Mouse (Mus musculus) forebrain, embryonic 16.5 days (tissue): Measurements from ENCODE around the gene Ap1s3. TPM values are rescaled to one million over a fixed set of nuclear protein-coding genes. Genes with fewer than 3 reads are reported as not detected.

Experiments used
- ATAC-seq: fragments of 200-750 bp; cut with Nextera tagmentation; 2 replicates; pipeline ENCODE4 v1.8.0; 2017; ENCODE audit warnings: mild to moderate bottlenecking, moderate library complexity
- H3K27ac ChIP-seq: fragments of 300-500 bp; sonication (generic); 2 replicates; pipeline ENCODE4 v1.5.1; 2014; ENCODE audit warnings: low read length, control low read depth
- H3K27me3 ChIP-seq: fragments of 300-500 bp; sonication (generic); replicated peaks from 2 replicates; pipeline ENCODE4 v1.6.1; 2014; ENCODE audit warnings: low read length; ENCODE audit not compliant: control insufficient read depth, insufficient read depth
- H3K36me3 ChIP-seq: fragments of 300-500 bp; sonication (generic); 2 replicates; pipeline ENCODE4 v1.6.1; 2014; ENCODE audit not compliant: control insufficient read depth, insufficient read depth
- H3K4me1 ChIP-seq: fragments of 300-500 bp; sonication (generic); replicated peaks from 2 replicates; pipeline ENCODE4 v1.6.1; 2014; ENCODE audit warnings: low read length; ENCODE audit not compliant: control insufficient read depth, insufficient read depth
- H3K4me2 ChIP-seq: fragments of 300-500 bp; sonication (generic); 2 replicates; pipeline ENCODE4 v1.6.1; 2014; ENCODE audit warnings: mild to moderate bottlenecking, low read length, control low read depth
- H3K4me3 ChIP-seq: fragments of 300-500 bp; sonication (generic); replicated peaks from 2 replicates; pipeline ENCODE4 v1.5.1; 2014; ENCODE audit warnings: mild to moderate bottlenecking, low read length, control low read depth
- H3K9ac ChIP-seq: fragments of 300-500 bp; sonication (generic); replicated peaks from 2 replicates; pipeline ENCODE4 v1.6.1; 2014; ENCODE audit warnings: low read depth, low read length, control low read depth
- H3K9me3 ChIP-seq: fragments of 300-500 bp; sonication (generic); 2 replicates; pipeline ENCODE4 v1.6.1; 2016; ENCODE audit warnings: low read length; ENCODE audit not compliant: control insufficient read depth
- WGBS: fragments of 180-500 bp; shearing (Covaris S2); extraction: QIAGEN DNeasy Blood & Tissue Kit; methylation state at CpG from one replicate; pipeline ENCODE4 v1.1.7; 2014; 5-methylcytosine and 5-hydroxymethylcytosine counted together
- polyA plus RNA-seq: library from polyadenylated mRNA; unstranded; fragments of >200 nt; fragmentation: Nextera tagmentation; extraction: Ambion mirVana; gene quantifications from 2 replicates; pipeline ENCODE4 v1.2.1, GENCODE M21; 2015

Gene Ap1s3
- polyA plus RNA-seq, 1 experiment from 2014 or later, result not detected

- H3K27me3 ChIP-seq, result no peaks in the 10 kb centered on the region
- H3K4me2 ChIP-seq, result no peak overlapping the region
- no peaks in the 10 kb centered on the region for H3K36me3 ChIP-seq
- no peak overlapping the region for H3K27ac ChIP-seq
- WGBS, result 88% methylated on average over 4 of the region's 4 CpGs
- ATAC-seq, result no peak
- H3K4me3 ChIP-seq, result no peak overlapping the region
- H3K9ac ChIP-seq, result no peak overlapping the region
- H3K4me1 ChIP-seq, result no peaks in the 10 kb centered on the region
- H3K9me3 ChIP-seq, result no peaks in the 10 kb centered on the region
Observed at GRCm38 (mm10) chr1:79589971-79590763, 81.6 kb downstream of the Ap1s3 start.

- WGBS, result 55% methylated on average over 6 of the region's 6 CpGs
- ATAC-seq, result no peak
- H3K9me3 ChIP-seq, result no peaks in the 10 kb centered on the region
- no peak overlapping the region for H3K9ac ChIP-seq
- no peaks in the 10 kb centered on the region for H3K27me3 ChIP-seq
- H3K36me3 ChIP-seq, result no peaks in the 10 kb centered on the region
- H3K27ac ChIP-seq, result no peak overlapping the region
- H3K4me3 ChIP-seq, result no peak overlapping the region
- no peak overlapping the region for H3K4me2 ChIP-seq
- H3K4me1 ChIP-seq, result no peaks in the 10 kb centered on the region
Observed at GRCm38 (mm10) chr1:79589424-79589823, 82.3 kb downstream of the Ap1s3 start.

DNA sequence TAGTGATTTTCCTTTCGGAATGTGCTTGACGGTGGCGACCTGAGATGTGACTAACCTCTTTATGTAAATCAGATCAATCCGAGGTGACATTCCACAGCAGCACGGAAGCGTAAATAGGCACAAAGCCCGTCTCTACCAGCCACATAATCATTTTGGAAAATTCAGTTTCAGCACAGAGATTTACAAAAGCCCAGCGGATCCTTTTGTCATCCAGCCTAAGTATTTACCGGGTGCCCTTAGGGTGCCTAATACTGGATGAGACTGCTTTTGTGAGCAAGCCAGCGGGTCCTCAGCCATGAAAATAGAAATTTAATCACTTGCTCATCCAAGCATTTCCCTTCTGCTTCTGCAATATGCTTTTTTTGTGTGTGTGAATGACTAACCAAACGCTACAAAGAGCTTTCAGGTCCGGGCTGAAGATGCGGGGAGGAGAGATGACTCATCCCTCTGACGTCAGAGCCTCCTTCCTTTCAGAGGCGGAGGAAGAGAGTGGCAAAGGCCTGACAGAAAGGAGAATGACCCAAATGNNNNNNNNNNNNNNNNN lies 90.6 kb downstream of the Ap1s3 start:
- ATAC-seq, result peak; percentile 95
- peak overlapping the region; percentile 47 for H3K4me3 ChIP-seq
- no peaks in the 10 kb centered on the region for H3K36me3 ChIP-seq
- under 1% methylated on average over 15 of the region's 15 CpGs for WGBS
- peak overlapping the region; percentile 61 for H3K9ac ChIP-seq
- no peaks in the 10 kb centered on the region for H3K9me3 ChIP-seq
- H3K4me1 ChIP-seq, result no peaks in the 10 kb centered on the region; the same call in 1 of the 2 replicates
- no peaks in the 10 kb centered on the region for H3K27me3 ChIP-seq
- peak overlapping the region; percentile 89 for H3K27ac ChIP-seq
- peak overlapping the region; percentile 61 for H3K4me2 ChIP-seq

GRCm38 (mm10) chr1:79577357-79577756 lies 94.4 kb downstream of the Ap1s3 start:
- H3K4me3 ChIP-seq, result no peak overlapping the region
- no peak overlapping the region for H3K4me2 ChIP-seq
- H3K27me3 ChIP-seq, result no peaks in the 10 kb centered on the region
- H3K9ac ChIP-seq, result no peak overlapping the region
- no peaks in the 10 kb centered on the region for H3K9me3 ChIP-seq
- ATAC-seq, result no peak
- no peaks in the 10 kb centered on the region for H3K36me3 ChIP-seq
- no peak overlapping the region for H3K27ac ChIP-seq
- WGBS, result 86% methylated on average over 3 of the region's 3 CpGs
- no peaks in the 10 kb centered on the region; the same call in 1 of the 2 replicates for H3K4me1 ChIP-seq

GRCm38 (mm10) chr1:79571912-79572311 lies 99.9 kb downstream of the Ap1s3 start:
- Histone ChIP-seq H3K36me3 (no peaks in the 10 kb centered on the region), H3K9ac (no peak overlapping the region), H3K9me3 (no peaks in the 10 kb centered on the region), H3K4me2 (no peak overlapping the region), H3K27me3 (no peaks in the 10 kb centered on the region), H3K4me3 (no peak overlapping the region), H3K27ac (no peak overlapping the region), H3K4me1 (no peaks in the 10 kb centered on the region)
- ATAC-seq, result no peak
- WGBS, result 74% methylated on average over 4 of the region's 4 CpGs

DNA sequence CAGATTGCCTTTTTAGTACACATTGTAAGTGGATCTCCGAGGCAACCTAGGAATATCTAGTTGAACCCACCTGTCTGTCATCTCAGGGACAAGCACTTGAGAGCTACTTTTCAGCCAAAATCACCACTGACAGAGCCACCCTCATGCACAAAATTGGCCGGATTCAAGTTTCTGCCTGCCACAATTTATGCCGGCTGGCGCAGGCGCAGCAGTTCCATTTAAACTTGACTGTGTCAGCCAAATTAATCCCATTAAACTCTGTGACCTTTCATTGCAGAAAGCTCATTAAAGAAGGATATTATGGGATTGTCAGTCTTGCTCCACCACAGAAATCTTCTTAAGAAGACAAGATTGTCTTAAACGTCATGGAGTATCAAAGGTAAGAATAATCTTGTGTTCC lies 100.6 kb downstream of the Ap1s3 start:
- no peak overlapping the region for H3K4me2 ChIP-seq
- no peak overlapping the region for H3K4me3 ChIP-seq
- H3K9me3 ChIP-seq, result no peaks in the 10 kb centered on the region
- H3K9ac ChIP-seq, result no peak overlapping the region
- H3K27me3 ChIP-seq, result no peaks in the 10 kb centered on the region
- no peak overlapping the region for H3K27ac ChIP-seq
- H3K36me3 ChIP-seq, result no peaks in the 10 kb centered on the region
- H3K4me1 ChIP-seq, result no peaks in the 10 kb centered on the region
- WGBS, result 52% methylated on average over 6 of the region's 6 CpGs
- no peak for ATAC-seq

DNA sequence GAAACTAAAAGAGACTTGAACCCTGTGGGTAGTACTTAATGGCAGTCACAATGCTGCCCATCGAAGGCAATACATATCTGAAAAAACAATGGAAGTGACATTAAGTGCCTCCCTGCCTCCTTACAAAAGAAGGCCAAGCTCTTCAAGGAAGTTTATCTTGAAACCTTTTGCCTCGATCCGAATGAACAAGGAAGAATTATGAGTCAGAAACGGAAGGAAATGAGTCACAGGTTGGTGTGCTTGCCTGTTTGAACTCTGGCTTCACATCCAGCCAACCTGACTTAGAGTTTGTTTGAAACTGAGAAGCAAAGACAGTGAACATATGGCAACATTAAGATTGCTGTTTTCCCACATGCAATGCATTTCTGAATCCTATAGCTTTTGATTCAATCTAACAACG lies 110.6 kb downstream of the Ap1s3 start:
- no peaks in the 10 kb centered on the region for H3K9me3 ChIP-seq
- 82% methylated on average over 5 of the region's 5 CpGs for WGBS
- H3K4me2 ChIP-seq, result no peak overlapping the region
- no peak overlapping the region for H3K27ac ChIP-seq
- H3K36me3 ChIP-seq, result no peaks in the 10 kb centered on the region
- H3K4me1 ChIP-seq, result no peaks in the 10 kb centered on the region
- no peaks in the 10 kb centered on the region for H3K27me3 ChIP-seq
- no peak for ATAC-seq
- H3K4me3 ChIP-seq, result no peak overlapping the region
- H3K9ac ChIP-seq, result no peak overlapping the region

Other genes with a start within 250 kb of the Ap1s3 start
- gene Scg2, start 231.9 kb downstream of the Ap1s3 start, polyA plus RNA-seq, result 39.9 and 83.0 TPM in 2 replicates
- 44.3 TPM in 2 replicates for gene Mrpl44, start 104.0 kb upstream of the Ap1s3 start, polyA plus RNA-seq
- 77.5 and 88.1 TPM in 2 replicates for gene Wdfy1, start 104.2 kb upstream of the Ap1s3 start, polyA plus RNA-seq
- 65.2 and 82.0 TPM in 2 replicates for gene Serpine2, start 189.2 kb upstream of the Ap1s3 start, polyA plus RNA-seq